Mouse (Mus musculus) telencephalon, adult 2 months (tissue): ENCODE measurements around the gene Mef2d.

ENCODE experiments used
- DNase-seq: peaks from one replicate; pipeline ENCODE4 v3.0.0-alpha.2; 2011; ENCODE audit warnings: low read depth, low spot score

The Mef2d gene

DNA sequence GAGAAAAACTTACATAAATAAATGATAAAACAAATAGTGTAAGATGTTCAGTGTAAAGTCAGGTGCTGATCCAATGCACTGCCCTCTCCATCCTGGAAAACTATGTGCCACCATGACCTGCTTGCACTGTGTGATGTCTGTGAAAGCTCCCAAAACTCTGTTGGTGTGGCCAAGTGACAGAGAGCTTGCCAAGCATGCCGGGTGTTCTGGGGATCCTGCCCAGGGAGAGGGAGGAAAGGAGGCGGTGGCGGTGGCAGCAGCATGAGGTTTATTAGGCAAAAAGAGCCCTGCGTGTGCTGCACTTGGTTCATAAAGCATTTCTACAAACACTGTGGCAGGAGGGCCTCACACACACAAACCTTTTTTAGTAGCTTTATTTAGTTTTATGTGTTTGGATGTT, 39.2 kb downstream of the Mef2d start:
- no peak for DNase-seq

- no peak for DNase-seq
Measured at GRCm38 (mm10) chr3:88186424-88186823, 44.3 kb downstream of the Mef2d start.

- DNase-seq: no peak
Measured at GRCm38 (mm10) chr3:88191146-88191545, 49.0 kb downstream of the Mef2d start.

GRCm38 (mm10) chr3:88191820-88192616, 49.8 kb downstream of the Mef2d start:
- DNase-seq: no peak

- no peak for DNase-seq
Measured at GRCm38 (mm10) chr3:88197741-88198504, 55.8 kb downstream of the Mef2d start.

DNA sequence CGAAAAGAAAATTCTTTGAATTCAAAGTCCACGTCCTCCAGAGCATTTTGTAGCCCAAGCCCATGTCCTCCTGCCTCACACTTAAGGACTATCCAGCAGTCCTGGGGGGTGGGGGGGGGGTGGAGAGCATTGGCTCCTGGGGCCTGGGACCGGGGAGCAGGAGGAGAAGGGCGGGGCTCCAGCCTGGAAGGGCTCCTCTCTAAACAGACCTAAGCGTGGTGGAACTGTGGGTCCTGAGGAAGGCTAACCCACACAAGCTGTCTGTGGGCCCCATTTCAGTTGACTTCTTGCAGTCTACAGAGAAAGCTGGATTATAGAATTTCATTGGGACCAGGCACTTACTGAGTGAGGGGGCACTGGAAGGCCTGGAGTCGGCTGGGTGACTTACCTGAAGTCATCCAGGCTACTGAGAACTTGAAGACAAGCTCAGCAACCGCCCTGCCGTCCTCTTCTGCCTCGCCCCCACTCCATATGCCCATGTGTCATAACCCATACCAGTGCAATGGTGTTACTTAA, 56.4 kb downstream of the Mef2d start:
- DNase-seq: no peak

DNA sequence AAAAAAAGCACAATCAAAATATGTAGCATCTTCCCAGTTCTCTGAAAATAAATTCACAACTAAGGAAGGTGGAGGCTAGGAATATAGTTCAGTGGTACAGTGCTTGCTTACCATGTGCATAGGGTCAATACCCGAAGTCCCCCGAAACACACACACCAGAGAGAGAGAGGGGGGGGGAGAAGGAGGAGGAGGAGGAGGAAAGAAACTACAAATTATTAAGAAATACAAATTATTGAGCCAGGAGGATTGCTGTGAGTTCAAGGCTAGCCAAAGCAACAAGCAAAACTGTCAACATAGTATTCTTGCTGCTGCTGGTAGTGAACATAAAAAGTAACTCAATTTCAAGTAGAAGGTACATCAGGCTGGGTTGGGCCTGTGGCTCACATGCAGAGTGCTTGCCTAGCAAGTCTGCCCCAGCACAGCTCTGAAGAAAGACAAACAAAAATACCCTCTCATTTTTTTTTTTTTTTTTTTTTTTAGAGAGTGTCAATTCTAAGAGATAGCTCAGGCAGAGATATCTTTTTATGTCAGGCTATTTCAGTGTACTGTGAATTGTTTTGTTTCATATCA, 57.5 kb downstream of the Mef2d start:
- no peak for DNase-seq

GRCm38 (mm10) chr3:88200161-88200971, 58.2 kb downstream of the Mef2d start:
- no peak for DNase-seq

- DNase-seq: no peak
Measured at GRCm38 (mm10) chr3:88200972-88201330, 58.8 kb downstream of the Mef2d start.

GRCm38 (mm10) chr3:88201640-88202039, 59.5 kb downstream of the Mef2d start:
- DNase-seq: no peak

- no peak for DNase-seq
Measured at GRCm38 (mm10) chr3:88202986-88203385, 60.8 kb downstream of the Mef2d start.

- DNase-seq: no peak
Measured at GRCm38 (mm10) chr3:88203456-88203855, 61.3 kb downstream of the Mef2d start.

GRCm38 (mm10) chr3:88203999-88204700, 62.0 kb downstream of the Mef2d start:
- no peak for DNase-seq

- peak; percentile 71 for DNase-seq
Measured at GRCm38 (mm10) chr3:88204751-88205150, 62.6 kb downstream of the Mef2d start.

GRCm38 (mm10) chr3:88205176-88205562, 63.0 kb downstream of the Mef2d start:
- no peak for DNase-seq

DNA sequence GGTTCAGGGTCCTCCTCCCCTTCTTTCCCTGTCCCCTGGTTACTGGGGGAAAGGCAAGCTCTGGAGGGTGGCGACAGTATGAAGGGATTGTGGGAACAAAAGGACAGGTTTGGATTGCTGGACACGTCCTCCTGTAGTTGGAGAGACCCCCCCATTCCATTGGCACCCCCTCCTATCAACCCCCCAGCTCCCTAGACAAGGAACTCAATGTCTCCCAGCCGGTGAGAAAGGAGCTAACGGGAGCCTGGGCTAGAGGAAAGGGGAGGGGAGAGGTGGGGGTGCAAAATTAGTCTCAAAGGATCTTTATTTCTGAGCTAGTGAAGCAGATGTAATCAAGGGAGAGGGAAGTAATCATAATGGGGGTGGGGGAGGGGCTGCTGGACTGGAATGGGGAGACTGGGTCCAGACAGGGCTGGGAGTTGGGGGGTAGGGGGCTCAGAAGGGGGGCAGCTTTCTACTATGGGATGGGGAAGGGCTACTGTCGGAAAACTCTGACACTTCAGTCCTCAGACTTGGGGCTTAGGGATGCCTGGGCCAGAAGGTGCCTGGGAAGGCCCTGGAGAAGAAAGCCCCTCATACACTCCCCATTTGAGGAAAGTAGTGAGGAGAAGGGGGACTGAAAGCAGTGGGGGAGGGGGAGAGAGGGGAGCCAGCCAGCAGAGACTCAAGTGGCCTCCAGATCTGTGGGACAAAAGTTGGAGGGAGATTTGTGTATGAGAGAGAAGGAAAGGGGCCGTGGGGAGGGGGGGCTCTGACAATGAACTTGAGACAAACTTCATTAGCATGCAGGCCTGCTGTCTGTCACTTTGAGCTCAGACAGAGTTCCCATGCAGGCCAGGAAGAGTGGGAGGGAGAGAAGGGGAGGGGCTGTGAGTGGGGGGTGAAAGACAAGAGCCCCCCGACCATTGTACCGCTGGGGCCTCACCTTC, 63.7 kb downstream of the Mef2d start:
- DNase-seq: no peak

GRCm38 (mm10) chr3:88206500-88206899, 64.3 kb downstream of the Mef2d start:
- no peak for DNase-seq

GRCm38 (mm10) chr3:88206901-88207371, 64.8 kb downstream of the Mef2d start:
- DNase-seq: no peak

GRCm38 (mm10) chr3:88207451-88208100, 65.4 kb downstream of the Mef2d start:
- DNase-seq: no peak
